Mouse (Mus musculus) heart, adult 2 months (tissue): ENCODE results near the gene Mogat1. TPM values are rescaled to one million over a fixed set of nuclear protein-coding genes. Genes with fewer than 3 reads are reported as not detected.

ENCODE experiments used
- DNase-seq, 2 experiments: peaks; one replicate each; pipeline ENCODE4 v3.0.0; 2021
- H3K27ac ChIP-seq: fragments of 200-600 bp; 2 replicates; pipeline ENCODE4 v1.8.1; 2022
- H3K27me3 ChIP-seq: fragments of 200-500 bp; 2 replicates; pipeline ENCODE4 v1.6.1; 2012; ENCODE audit warnings: mild to moderate bottlenecking, low read length, inconsistent platforms, mixed read lengths; ENCODE audit not compliant: control insufficient read depth, insufficient read depth
- H3K36me3 ChIP-seq: fragments of 200-500 bp; 2 replicates; pipeline ENCODE4 v1.6.1; 2012; ENCODE audit warnings: low read length, inconsistent platforms; ENCODE audit not compliant: control insufficient read depth, insufficient read depth
- H3K4me1 ChIP-seq: fragments of 200-500 bp; 2 replicates; pipeline ENCODE4 v1.6.1; 2011; ENCODE audit warnings: low read length; ENCODE audit not compliant: control insufficient read depth, insufficient read depth
- H3K4me3 ChIP-seq: fragments of 200-600 bp; 2 replicates; pipeline ENCODE4 v1.8.1; 2022
- H3K79me2 ChIP-seq: fragments of 200-500 bp; replicated peaks from 2 replicates; pipeline ENCODE4 v1.6.1; 2012; ENCODE audit warnings: mild to moderate bottlenecking, inconsistent platforms, low read length, moderate library complexity, mixed read lengths; ENCODE audit not compliant: control insufficient read depth, insufficient read depth
- H3K9ac ChIP-seq: fragments of 200-500 bp; 2 replicates; pipeline ENCODE4 v1.6.1; 2012; ENCODE audit warnings: low read depth, mild to moderate bottlenecking, control low read depth, inconsistent platforms, low read length, mixed read lengths
- CTCF ChIP-seq: fragments of 200-600 bp; IDR thresholded peaks from 2 replicates; pipeline ENCODE4 v1.8.1; 2022; ENCODE audit warnings: antibody characterized with exemption, mild to moderate bottlenecking, moderate library complexity
- EP300 ChIP-seq: fragments of 200-500 bp; IDR thresholded peaks from 2 replicates; pipeline ENCODE4 v1.6.1; 2011; ENCODE audit warnings: low read depth, low read length, control low read depth; ENCODE audit not compliant: insufficient read depth
- POLR2A ChIP-seq: fragments of 200-500 bp; IDR thresholded peaks from 2 replicates; pipeline ENCODE4 v1.6.1; 2011; ENCODE audit warnings: mild to moderate bottlenecking, low read depth, low read length, control low read depth; ENCODE audit not compliant: insufficient read depth
- WGBS: fragments of 180-500 bp; shearing (Covaris S2); methylation state at CpG from one replicate; pipeline ENCODE4 v1.1.7; 2018; 5-methylcytosine and 5-hydroxymethylcytosine counted together
- intact Hi-C: fragments of 180-260 bp; cut with DNase I; formaldehyde crosslinking; loops from one replicate; pipeline ENCODE4 v1.15.1; 2025
- long read RNA-seq: library from polyadenylated mRNA; stranded (forward); transcript quantifications from one replicate; pipeline ENCODE4 v2.0.0, GENCODE M21; 2021
- polyA plus RNA-seq: library from polyadenylated mRNA; depleted of rRNA; stranded (reverse); fragments of >200 nt; gene quantifications from 2 replicates; pipeline ENCODE4 v1.2.3, GENCODE M21; 2012; rRNA removed
- total RNA-seq, 2 experiments: library from RNA; stranded (reverse); gene quantifications; 2 replicates each; pipeline ENCODE4 v1.2.3; 2021

The Mogat1 gene
- total RNA-seq: not detected
- 0.82 and 3.1 TPM in 2 replicates for polyA plus RNA-seq
- long read RNA-seq: 0 reads

GRCm38 (mm10) chr1:78510862-78511261 lies at the start of gene Mogat1:
Gene Mogat1, plus strand, starts transcription at chr1:78510991.
- no peaks in the 10 kb centered on the region for H3K4me1 ChIP-seq
- H3K4me3 ChIP-seq: no peak within 1 kb of the TSS
- WGBS: 40% methylated on average over 5 of the region's 5 CpGs
- H3K27ac ChIP-seq: no peak within 1 kb of the TSS
- H3K79me2 ChIP-seq: no peaks in the 10 kb centered on the region
- no peaks in the 10 kb centered on the region for H3K36me3 ChIP-seq
- no peak for TF ChIP-seq EP300
- no peak for TF ChIP-seq POLR2A
- no peak for TF ChIP-seq CTCF
- DNase-seq: no peak
- H3K27me3 ChIP-seq: peaks cover 2% of the 10 kb centered on the region; the same call in 1 of the 2 replicates
- H3K9ac ChIP-seq: no peak within 1 kb of the TSS
- intact Hi-C loops: no loop called here

- TF ChIP-seq CTCF (no peak), EP300 (no peak), POLR2A (no peak)
- Histone ChIP-seq H3K27me3 (no peaks in the 10 kb centered on the region), H3K79me2 (no peaks in the 10 kb centered on the region), H3K9ac (no peak overlapping the region), H3K36me3 (peaks cover 2% of the 10 kb centered on the region; the same call in 1 of the 2 replicates), H3K4me3 (no peak overlapping the region), H3K4me1 (no peaks in the 10 kb centered on the region), H3K27ac (no peak overlapping the region)
- WGBS: 82% methylated on average over 5 of the region's 5 CpGs
- intact Hi-C loops: no loop called here
- no peak for DNase-seq
These were observed 38.4 kb upstream of the Mogat1 start for GRCm38 (mm10) chr1:78472441-78472840.

GRCm38 (mm10) chr1:78483430-78483829 lies 27.4 kb upstream of the Mogat1 start:
- Histone ChIP-seq H3K36me3 (peaks cover 5% of the 10 kb centered on the region; the same call in 1 of the 2 replicates), H3K27ac (no peak overlapping the region), H3K4me3 (no peak overlapping the region), H3K79me2 (peaks cover 3% of the 10 kb centered on the region), H3K9ac (no peak overlapping the region), H3K4me1 (peaks cover 6% of the 10 kb centered on the region), H3K27me3 (no peaks in the 10 kb centered on the region)
- DNase-seq: no peak
- intact Hi-C loops: no loop called here
- no peak for TF ChIP-seq CTCF
- no peak for TF ChIP-seq POLR2A
- no peak for TF ChIP-seq EP300
- 95% methylated on average over 3 of the region's 3 CpGs for WGBS

GRCm38 (mm10) chr1:78484361-78484760 lies 26.4 kb upstream of the Mogat1 start:
- intact Hi-C loops: no loop called here
- Histone ChIP-seq H3K9ac (no peak overlapping the region), H3K27me3 (no peaks in the 10 kb centered on the region), H3K27ac (no peak overlapping the region), H3K36me3 (peaks cover 5% of the 10 kb centered on the region; the same call in 1 of the 2 replicates), H3K4me1 (peaks cover 6% of the 10 kb centered on the region), H3K79me2 (peaks cover 3% of the 10 kb centered on the region), H3K4me3 (no peak overlapping the region)
- no peak for DNase-seq
- 41% methylated on average over 2 of the region's 2 CpGs for WGBS
- no peak for TF ChIP-seq CTCF
- no peak for TF ChIP-seq POLR2A
- no peak for TF ChIP-seq EP300

- Histone ChIP-seq H3K27ac (peak overlapping the region; percentile 99), H3K27me3 (no peaks in the 10 kb centered on the region), H3K4me3 (peak overlapping the region; percentile 97), H3K9ac (peak overlapping the region; percentile 87), H3K36me3 (peaks cover 9% of the 10 kb centered on the region), H3K79me2 (peaks cover 3% of the 10 kb centered on the region; the same call in 1 of the 2 replicates), H3K4me1 (peaks cover 6% of the 10 kb centered on the region)
- intact Hi-C loops: loop anchor here (2.0 kb wide), 1 partner anchor 1288 kb away; the partner anchor contains the start of genes Mrpl44 and Wdfy1
- under 1% methylated on average over 28 of the region's 28 CpGs for WGBS
- no peak for TF ChIP-seq EP300
- no peak for TF ChIP-seq POLR2A
- TF ChIP-seq CTCF: no peak
- DNase-seq: no peak
These were observed 22.4 kb upstream of the Mogat1 start for GRCm38 (mm10) chr1:78488427-78488751.

GRCm38 (mm10) chr1:78488752-78489492 lies 21.9 kb upstream of the Mogat1 start, which contains the start of gene Farsb:
Gene Farsb, minus strand, starts transcription at chr1:78488897.
- H3K4me3 ChIP-seq: peak within 1 kb of the TSS; percentile 97
- peaks cover 3% of the 10 kb centered on the region; the same call in 1 of the 2 replicates for H3K79me2 ChIP-seq
- under 1% methylated on average over 31 of the region's 31 CpGs for WGBS
- peaks cover 9% of the 10 kb centered on the region for H3K36me3 ChIP-seq
- DNase-seq: peak; percentile 88 to 91
- H3K27me3 ChIP-seq: no peaks in the 10 kb centered on the region
- peak within 1 kb of the TSS; percentile 87 for H3K9ac ChIP-seq
- peak within 1 kb of the TSS; percentile 99 for H3K27ac ChIP-seq
- H3K4me1 ChIP-seq: peaks cover 6% of the 10 kb centered on the region
- intact Hi-C loops: loop anchor here (2.0 kb wide), 1 partner anchor 1288 kb away; the partner anchor contains the start of genes Mrpl44 and Wdfy1
- TF ChIP-seq POLR2A (peak; percentile 65), EP300 (0 out of 2 replicates have a peak, but pooled peaks have one; percentile 31), CTCF (no peak)
